Mouse (Mus musculus): ENCODE results near the gene Ube2r2. TPM values are rescaled to one million over a fixed set of nuclear protein-coding genes. Genes with fewer than 3 reads are reported as not detected.

Gene Ube2r2
- 10 to 100 TPM; 85.2 to 88.4 TPM for total RNA-seq (2021)
- long read RNA-seq, experiment 1, transcript Ube2r2-201 (5 exons, 3,600 nt), result major isoform, 99 of 107 reads
- long read RNA-seq, experiment 1, partial matches to known transcripts, result 1 of 107 reads
- long read RNA-seq, experiment 1, other reads (novel, unspliced or antisense), result 6 of 107 reads
- long read RNA-seq, experiment 2, transcript Ube2r2-201 (5 exons, 3,600 nt), result major isoform, 75 of 84 reads
- long read RNA-seq, experiment 2, partial matches to known transcripts, result 1 of 84 reads
- long read RNA-seq, experiment 2, other reads (novel, unspliced or antisense), result 7 of 84 reads

DNA sequence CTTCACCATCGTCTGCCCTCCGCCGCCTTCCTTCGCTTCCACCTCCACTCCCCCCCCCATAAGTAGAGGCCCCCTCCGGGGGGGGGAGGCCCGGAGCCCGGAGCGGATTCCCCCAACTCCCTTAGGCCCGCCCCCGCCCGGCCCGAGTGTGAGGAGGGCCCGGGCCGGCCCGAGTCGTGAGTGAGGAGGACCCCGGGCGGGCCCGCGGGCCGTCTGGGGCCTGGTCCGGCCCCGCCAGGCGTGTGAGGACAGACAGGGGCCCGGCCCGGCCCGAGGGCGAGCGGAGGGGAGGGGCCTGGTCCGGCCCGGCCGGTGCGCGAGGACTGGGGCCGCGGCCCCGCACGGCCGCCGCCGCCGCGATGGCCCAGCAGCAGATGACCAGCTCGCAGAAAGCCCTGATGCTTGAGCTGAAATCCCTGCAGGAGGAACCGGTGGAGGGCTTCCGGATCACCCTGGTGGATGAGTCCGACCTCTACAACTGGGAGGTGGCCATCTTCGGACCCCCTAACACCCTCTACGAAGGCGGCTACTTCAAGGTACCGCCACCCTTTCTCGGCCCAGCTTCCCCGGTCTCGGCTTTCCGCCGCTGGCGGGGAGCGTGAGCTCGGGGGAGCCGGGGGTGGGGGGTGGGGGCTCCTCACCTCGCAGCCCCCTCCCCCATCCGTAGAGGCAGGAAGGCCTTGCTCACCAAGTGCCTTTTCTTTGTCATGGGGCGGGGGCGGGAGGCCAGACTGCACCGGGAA lies at the start of gene Ube2r2:
Gene Ube2r2, plus strand, starts transcription at position 33 of the 743 bp plus-strand sequence.
- peak; percentile 20 to 44 for DNase-seq (ENCODE audit: low spot score in 2 of 2)

DNA sequence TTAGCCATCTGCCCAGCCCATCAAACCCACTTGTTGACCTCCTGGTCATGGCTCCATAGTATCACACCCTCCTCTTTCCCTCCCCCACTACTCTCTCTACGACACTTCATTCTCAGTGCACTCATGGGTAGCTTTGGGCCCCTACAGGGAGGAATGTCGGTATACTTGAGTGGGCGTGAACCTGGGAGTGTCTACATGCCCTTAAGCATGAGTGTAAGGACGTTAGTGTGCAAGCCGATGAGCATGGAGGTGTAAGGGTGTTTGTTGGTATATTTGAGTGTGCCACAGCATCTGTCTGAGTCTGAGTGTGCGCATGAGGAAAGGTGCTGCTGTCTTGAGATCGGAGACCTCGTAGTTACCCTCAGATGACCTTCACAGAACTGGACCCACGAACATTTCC lies 48.6 kb upstream of the Ube2r2 start:
- DNase-seq (ENCODE audit: low spot score in 2 of 2), result no peak

DNA sequence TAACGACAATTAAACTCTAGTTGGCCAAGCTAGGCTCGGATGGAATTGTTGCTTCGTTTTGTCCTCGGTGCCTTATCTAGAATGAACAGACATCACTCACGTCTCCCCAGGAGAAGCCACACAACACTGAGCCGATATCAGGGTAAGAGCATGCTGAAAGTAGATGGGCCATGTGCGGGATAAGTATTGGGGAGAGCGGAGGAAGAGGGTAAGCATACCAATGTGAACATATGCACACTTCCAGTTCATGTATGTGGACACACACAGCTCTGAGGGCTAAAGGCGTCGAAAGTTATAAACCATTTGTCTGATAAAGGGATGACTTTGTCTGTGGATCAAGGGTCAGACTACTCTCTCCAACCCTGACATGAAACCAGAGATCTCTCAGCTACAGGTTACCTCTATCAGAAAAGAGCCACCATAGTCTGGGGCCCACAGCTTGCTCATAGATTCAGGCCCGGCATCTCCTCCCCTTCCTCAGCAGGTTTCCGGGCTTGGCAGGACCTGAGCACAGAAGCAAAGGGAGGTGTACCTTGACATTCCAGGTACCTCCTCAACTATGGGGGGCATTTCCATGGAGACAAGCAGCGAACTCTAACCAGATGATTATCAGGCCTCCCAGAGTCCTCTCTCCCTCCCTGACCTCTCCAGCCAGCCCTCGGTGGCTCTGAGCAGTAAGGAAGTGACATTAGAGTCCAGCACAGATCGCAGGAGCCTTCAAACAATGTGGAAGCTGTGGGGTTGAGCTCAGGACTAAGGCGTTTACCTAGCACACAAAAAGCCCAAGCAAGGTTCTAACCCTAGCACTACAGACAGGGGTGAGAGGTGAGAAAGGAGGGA lies 47.9 kb upstream of the Ube2r2 start:
- no peak for DNase-seq (ENCODE audit: low spot score in 2 of 2)

DNA sequence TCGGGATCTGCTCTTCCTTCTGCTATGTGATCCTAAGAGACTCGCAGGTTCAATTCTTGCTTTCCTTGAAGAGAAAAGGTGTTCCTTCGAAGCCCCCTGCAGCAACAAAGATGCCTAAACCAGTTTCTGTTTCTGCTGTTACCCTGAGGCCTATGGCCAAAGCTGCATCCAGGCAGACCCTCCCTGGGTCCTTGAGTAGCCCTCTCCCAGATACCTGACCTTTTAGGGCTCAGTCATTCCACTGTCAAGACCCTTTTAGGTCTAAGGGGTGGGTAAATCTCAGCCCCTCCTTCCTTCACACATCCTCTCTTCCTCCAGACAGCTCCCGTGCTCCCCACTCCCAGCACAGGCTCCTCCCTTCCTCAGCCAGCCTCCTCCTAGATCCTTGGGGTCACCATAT lies 46.4 kb upstream of the Ube2r2 start:
- DNase-seq (ENCODE audit: low spot score in 2 of 2), result no peak

DNA sequence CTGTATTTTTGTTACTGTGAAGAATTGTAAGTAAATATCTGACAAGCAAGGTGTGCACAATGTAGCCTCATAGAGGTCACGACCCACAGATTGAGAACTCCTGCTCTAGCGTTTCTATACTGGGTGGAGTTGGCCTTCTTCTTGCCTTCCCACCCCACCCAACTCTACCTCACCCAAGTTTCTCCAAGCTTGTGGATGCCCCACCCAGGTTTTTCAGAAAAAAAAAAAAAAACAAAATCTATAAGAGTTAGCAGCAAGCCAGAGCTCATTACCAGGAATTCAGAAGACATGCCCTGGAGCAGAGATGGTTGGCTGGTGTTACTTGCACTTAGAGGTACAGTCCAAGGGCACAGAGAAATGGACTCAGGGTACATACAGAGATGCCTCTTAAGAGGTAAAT lies 45.8 kb upstream of the Ube2r2 start:
- DNase-seq (ENCODE audit: low spot score in 2 of 2), result no peak

- no peak for DNase-seq (ENCODE audit: low spot score in 2 of 2)
Observed at GRCm38 (mm10) chr4:41091391-41091790, 44.2 kb upstream of the Ube2r2 start.

DNA sequence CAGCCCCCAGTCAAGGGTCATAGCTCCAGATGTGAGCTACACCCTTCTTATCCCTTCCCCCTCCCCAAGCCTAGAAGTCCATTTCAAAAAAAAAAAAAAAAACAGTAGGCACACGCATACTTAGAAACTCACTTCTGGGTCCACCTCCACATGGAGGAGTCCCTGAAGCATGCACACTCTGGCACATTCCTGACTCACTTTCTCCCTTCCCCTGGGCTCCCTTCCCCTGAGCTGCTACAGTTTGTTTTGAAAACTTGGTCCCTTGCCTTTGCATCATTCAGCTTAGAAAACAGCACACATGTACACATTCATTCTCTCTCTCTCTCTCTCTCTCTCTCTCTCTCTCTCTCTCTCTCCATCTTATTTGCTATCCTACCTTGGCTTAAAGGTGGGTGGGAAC lies 42.6 kb upstream of the Ube2r2 start:
- no peak for DNase-seq (ENCODE audit: low spot score in 2 of 2)

GRCm38 (mm10) chr4:41094361-41094760 lies 41.2 kb upstream of the Ube2r2 start:
- no peak for DNase-seq (ENCODE audit: low spot score in 2 of 2)

DNA sequence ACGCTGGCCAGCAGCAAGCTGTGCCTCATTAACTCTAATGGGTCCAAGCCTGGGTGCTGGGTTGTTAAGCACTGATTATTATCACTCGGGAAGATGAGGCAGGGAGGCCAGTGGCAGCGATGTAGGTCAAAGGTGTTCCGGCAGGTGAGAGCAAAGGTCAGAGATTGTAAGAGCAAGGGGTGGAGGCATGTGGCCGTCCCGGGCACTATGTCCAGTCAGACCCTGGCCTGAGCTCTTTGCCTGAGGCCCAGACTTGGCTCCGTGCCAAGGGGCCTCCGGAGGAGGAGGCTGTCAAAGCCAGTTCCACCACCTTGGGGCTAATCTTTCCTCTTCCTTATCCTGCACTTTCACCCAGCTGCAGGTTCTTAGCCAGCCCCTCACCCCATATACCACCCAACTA lies 39.4 kb upstream of the Ube2r2 start:
- DNase-seq (ENCODE audit: low spot score in 2 of 2), result no peak

DNA sequence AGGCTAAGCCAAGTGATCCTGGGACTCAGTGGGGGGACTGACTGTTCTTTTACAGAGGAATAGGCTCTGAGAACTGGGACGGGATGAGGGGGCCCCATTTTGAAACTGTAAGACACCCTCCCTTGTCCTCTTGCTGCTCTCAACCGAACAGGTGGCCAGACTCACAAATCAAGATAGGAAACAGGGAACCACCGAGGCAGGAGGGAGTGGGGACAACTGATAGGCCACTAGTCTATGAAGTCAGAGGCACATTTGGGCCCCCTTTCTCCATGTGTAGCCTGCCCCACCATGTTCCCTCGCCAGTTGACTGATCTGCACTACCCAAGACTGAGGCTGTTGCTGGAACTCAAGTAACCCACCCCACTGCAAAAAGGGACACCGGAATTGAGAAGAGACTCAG lies 38.7 kb upstream of the Ube2r2 start:
- DNase-seq (ENCODE audit: low spot score in 2 of 2), result no peak

DNA sequence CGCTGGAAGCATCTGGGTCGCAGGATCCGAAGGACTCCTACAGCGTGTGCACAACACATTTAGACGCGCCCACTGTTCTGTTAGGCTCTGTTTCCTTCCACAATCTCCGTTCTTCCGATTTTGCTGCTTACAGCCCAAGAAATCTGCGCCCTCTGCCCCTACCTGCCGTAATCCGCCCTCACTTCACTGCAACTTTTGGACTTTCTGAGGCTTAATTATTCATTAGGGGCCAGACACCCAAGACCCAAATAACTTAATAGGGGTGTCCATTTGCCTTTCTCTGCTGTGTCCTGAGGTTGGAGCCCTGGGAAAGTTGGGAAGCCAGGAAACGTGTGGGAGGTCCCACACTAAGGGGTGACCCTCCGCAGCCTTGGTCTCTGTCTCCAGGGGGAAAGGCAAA lies 38.2 kb upstream of the Ube2r2 start:
- DNase-seq (ENCODE audit: low spot score in 2 of 2), result no peak

DNA sequence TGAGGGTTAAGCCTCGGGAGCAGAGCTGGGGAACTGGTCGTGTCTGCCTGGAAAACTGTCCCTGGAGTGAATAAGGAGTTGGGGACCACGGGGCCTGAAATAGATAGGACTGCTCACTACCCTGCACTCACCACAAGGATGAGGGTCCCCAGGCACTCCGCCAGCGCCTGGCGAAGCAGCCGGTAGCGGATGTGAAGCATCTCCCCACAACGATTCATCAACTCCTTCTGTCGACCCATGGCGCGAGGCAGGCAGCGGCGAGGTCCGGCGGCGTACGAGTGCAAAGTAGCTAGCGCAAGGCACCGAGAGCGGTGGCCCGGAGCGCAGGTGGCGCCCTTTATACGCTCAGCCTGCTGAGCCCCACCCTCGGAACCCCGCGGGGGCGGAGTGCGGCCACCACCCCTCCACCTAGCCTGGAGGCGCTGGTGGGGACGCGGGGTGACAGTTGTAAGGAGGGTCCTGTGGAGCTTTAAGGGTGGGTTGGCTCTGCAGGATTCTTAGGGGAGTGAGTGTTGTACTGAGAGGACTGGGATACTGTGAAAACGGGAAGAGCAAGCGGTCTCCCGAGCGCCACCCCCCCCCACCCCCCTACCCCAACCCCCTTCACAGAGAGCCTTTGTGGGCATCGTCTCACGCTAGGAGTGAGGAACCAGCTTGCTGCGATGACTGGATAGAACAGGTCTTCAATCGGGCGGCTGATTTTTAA lies 37.5 kb upstream of the Ube2r2 start, which contains the start of gene Aqp3:
Gene Aqp3, minus strand, starts transcription at position 313 of the 706 bp plus-strand sequence.
- DNase-seq (ENCODE audit: low spot score in 2 of 2), result peak in 1 of 2 experiments; percentile 8

DNA sequence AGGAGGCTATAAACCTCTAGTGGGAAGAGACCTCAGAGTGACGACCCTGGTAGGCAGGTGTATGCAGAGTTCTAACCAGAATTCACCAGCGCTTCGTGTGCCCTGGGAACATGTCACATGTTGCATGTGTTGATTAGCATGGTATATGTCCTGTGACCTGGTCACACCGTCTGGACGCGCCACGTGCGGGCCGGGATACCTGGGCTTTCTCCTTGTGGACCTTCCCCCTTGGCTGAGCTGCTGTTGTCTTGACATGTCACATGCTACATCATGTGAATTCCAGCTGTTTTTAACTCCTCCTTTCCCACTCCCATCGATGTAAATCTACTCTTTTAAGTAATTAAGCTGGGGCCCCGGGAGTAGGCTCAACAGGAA lies 37.0 kb upstream of the Ube2r2 start:
- no peak for DNase-seq (ENCODE audit: low spot score in 2 of 2)

DNA sequence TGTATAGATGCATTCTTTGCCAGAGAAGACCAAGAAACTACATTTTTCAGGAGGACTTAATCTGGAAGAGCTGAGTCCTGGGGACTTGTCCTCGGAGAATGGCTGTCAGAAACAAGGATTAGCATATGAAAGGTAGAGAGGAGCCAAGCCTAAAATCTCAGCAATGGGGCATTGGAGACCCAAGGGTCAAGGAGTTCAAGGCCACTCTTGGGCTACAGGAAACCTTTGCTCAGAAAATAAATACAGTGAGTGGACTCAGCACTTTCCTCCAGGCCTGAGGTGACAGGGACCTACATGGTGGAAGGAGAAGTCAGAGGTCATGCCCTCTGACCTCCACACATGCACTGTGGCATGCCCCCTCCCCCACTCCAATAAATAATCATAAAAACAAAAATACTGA lies 34.6 kb upstream of the Ube2r2 start:
- DNase-seq (ENCODE audit: low spot score in 2 of 2), result no peak

- DNase-seq (ENCODE audit: low spot score in 2 of 2), result no peak
Observed at GRCm38 (mm10) chr4:41102901-41103300, 32.6 kb upstream of the Ube2r2 start.

GRCm38 (mm10) chr4:41107440-41107839 lies 28.1 kb upstream of the Ube2r2 start:
- no peak for DNase-seq (ENCODE audit: low spot score in 2 of 2)

GRCm38 (mm10) chr4:41108717-41109425 lies 26.7 kb upstream of the Ube2r2 start:
- DNase-seq (ENCODE audit: low spot score in 2 of 2), result no peak

DNA sequence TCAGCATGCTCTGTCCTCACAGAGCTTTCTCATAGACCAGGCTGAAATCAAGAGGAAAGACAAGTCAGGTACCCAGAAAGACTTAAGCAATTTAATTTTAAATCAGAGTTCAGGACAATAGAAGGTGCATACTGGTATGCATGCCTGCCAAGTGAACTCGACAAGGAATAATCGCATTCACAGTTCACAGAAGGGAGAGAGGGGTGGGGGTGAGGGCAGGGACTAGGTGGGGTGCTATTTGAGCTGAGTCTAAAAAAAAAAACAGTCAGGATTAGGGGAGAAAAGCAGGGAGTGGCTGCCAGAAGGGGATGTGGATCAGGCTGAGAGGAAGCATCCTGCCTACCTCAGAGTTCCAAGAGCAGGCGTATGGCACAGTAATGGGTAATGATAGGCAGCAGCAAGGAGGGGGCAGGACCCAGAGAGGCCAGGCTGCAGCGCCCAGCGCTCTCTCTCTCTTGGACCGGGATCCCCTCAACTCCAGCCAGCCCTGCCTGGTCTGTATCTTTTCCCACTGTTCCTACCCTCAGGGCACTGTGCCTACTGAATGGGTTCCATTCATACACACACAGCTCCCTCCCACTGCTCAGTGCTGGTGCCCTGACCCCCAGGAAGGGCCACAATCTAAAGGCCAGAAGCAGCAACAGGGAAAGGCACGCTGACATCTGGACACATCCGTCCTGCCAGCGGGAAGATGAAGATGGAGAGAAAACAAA lies 21.0 kb upstream of the Ube2r2 start:
- DNase-seq (ENCODE audit: low spot score in 2 of 2), result no peak

DNA sequence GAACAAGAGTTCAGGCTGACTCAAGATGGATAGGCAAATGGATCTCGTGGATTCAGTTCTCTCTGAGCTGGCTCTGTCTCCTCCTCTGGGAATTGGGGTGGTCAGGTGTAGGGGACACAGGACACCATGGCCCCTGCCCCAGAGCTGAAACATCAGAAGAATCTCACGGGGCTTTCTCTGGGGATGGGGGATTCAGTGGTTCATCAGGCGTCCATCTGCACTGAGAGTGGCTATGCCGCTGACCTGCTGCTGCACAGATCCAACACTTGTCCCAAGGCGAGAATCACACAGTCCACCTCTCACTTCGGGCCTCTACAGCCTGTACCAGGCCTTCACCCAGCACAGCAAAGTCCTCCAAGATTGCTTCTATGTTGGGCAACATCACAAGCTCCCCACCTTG lies 20.5 kb upstream of the Ube2r2 start:
- no peak for DNase-seq (ENCODE audit: low spot score in 2 of 2)

GRCm38 (mm10) chr4:41115793-41116192 lies 19.8 kb upstream of the Ube2r2 start:
- DNase-seq (ENCODE audit: low spot score in 2 of 2), result no peak
